Mouse (Mus musculus) lung, postnatal 0 days (tissue): ENCODE results near the gene Naa38.

ENCODE experiments used
- CTCF ChIP-seq: IDR thresholded peaks from 2 replicates; pipeline ENCODE4 v1.5.1; 2016; ENCODE audit warnings: antibody characterized with exemption, mild to moderate bottlenecking
- EP300 ChIP-seq: IDR thresholded peaks from 2 replicates; pipeline ENCODE4 v1.6.1; 2016; ENCODE audit warnings: antibody characterized with exemption, mild to moderate bottlenecking, control low read depth

- TF ChIP-seq CTCF (no peak), EP300 (no peak)
Observed at GRCm38 (mm10) chr11:69381356-69381755, 13.9 kb upstream of the Naa38 start.
